Mouse (Mus musculus) lung, embryonic 14.5 days (tissue): ENCODE data around the gene Tex2. TPM values are rescaled to one million over a fixed set of nuclear protein-coding genes. Genes with fewer than 3 reads are reported as not detected.
"Not testable (repeated sequence)": the region's sequence is repeated elsewhere in the genome, so short reads cannot be mapped to it uniquely, and the experiment has no call there.

Experiments
- ATAC-seq: fragments of 200-750 bp; cut with Nextera tagmentation; 2 replicates; pipeline ENCODE4 v1.8.0; 2017; ENCODE audit warnings: mild to moderate bottlenecking, moderate TSS enrichment, moderate library complexity; ENCODE audit not compliant: insufficient read depth
- DNase-seq: peaks from one replicate; pipeline ENCODE4 v3.0.0-alpha.2; 2015
- H3K27ac ChIP-seq: fragments of 300-500 bp; sonication (generic); 2 replicates; pipeline ENCODE4 v1.5.1; 2014; ENCODE audit warnings: low read depth, mild to moderate bottlenecking, moderate library complexity
- H3K27me3 ChIP-seq: fragments of 300-500 bp; sonication (generic); 2 replicates; pipeline ENCODE4 v1.6.1; 2014; ENCODE audit warnings: low read length, control low read depth; ENCODE audit not compliant: insufficient read depth
- H3K36me3 ChIP-seq: fragments of 300-500 bp; sonication (generic); 2 replicates; pipeline ENCODE4 v1.6.1; 2014; ENCODE audit warnings: control low read depth; ENCODE audit not compliant: insufficient read depth
- H3K4me1 ChIP-seq: fragments of 300-500 bp; sonication (generic); 2 replicates; pipeline ENCODE4 v1.6.1; 2014; ENCODE audit warnings: antibody characterized with exemption, control low read depth; ENCODE audit not compliant: insufficient read depth
- H3K4me2 ChIP-seq: fragments of 300-500 bp; sonication (generic); 2 replicates; pipeline ENCODE4 v1.6.1; 2014; ENCODE audit warnings: mild to moderate bottlenecking
- H3K4me3 ChIP-seq: fragments of 300-500 bp; sonication (generic); 2 replicates; pipeline ENCODE4 v1.5.1; 2014; ENCODE audit warnings: low read depth, low read length
- H3K9ac ChIP-seq: fragments of 300-500 bp; sonication (generic); 2 replicates; pipeline ENCODE4 v1.6.1; 2014
- H3K9me3 ChIP-seq: fragments of 300-500 bp; sonication (generic); 2 replicates; pipeline ENCODE4 v1.6.1; 2016; ENCODE audit warnings: low read depth, low read length, control low read depth
- CTCF ChIP-seq: IDR thresholded peaks from 2 replicates; pipeline ENCODE4 v1.5.1; 2016; ENCODE audit warnings: antibody characterized with exemption, low read depth
- WGBS: fragments of 180-500 bp; shearing (Covaris S2); extraction: QIAGEN DNeasy Blood & Tissue Kit; methylation state at CpG from one replicate; pipeline ENCODE4 v1.1.7; 2014; 5-methylcytosine and 5-hydroxymethylcytosine counted together
- polyA plus RNA-seq: library from polyadenylated mRNA; unstranded; fragments of >200 nt; fragmentation: Nextera tagmentation; extraction: Ambion mirVana; gene quantifications from 2 replicates; pipeline ENCODE4 v1.2.1, GENCODE M21; 2014

Gene Tex2
- polyA plus RNA-seq, 1 experiment from 2014 or later = 10.9 TPM

DNA sequence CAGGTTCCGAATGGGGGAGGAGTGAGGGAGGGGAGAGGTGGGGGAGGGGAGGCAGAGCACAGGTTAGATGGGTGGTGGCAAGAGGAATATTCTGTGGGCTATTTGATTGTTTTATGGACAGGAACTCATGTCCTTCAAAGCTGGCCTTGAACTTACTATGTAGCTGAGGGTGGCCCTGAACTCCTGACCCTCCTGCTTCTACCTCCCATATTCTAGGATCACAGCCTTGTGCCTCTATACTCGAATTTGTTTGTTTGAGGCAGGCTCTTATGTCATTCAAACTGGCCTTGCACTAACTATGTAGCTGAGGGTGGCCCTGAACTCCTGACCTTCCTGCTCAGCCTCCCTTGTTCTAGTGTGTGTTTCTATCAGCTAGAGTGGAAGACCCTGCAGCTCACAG lies 22.7 kb upstream of the Tex2 start:
- H3K9ac ChIP-seq = no peak overlapping the region
- DNase-seq (no peak), ATAC-seq (no peak)
- H3K36me3 ChIP-seq = no peaks in the 10 kb centered on the region
- no peaks in the 10 kb centered on the region for H3K9me3 ChIP-seq
- H3K27me3 ChIP-seq = no peaks in the 10 kb centered on the region
- WGBS = 34% methylated on average over 2 of the region's 2 CpGs
- no peak overlapping the region for H3K4me2 ChIP-seq
- peaks cover 22% of the 10 kb centered on the region for H3K4me1 ChIP-seq
- TF ChIP-seq CTCF = no peak
- no peak overlapping the region for H3K4me3 ChIP-seq
- no peak overlapping the region for H3K27ac ChIP-seq

DNA sequence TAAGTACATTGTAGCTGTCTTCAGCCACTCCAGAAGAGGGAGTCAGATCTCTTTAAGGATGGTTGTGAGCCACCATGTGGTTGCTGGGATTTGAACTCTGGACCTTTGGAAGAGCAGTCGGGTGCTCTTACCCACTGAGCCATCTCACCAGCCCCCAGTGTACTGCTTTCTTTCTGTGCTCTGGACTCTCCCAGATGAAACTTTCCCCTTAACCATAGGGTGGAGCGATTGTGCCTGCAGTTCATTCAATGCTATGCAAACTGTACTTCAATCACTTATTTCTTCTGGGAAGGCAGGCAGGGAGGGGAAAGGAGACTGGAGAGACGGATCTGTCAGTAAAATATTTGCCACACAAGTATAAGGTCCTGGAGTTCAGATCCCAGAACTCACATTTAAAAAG lies 21.0 kb upstream of the Tex2 start:
- 82% methylated on average over 3 of the region's 3 CpGs for WGBS
- not testable (repeated sequence) for H3K4me2 ChIP-seq, H3K27me3 ChIP-seq, H3K27ac ChIP-seq, H3K4me3 ChIP-seq, H3K9me3 ChIP-seq, ATAC-seq, DNase-seq, H3K36me3 ChIP-seq, H3K9ac ChIP-seq
- peaks cover 11% of the 10 kb centered on the region for H3K4me1 ChIP-seq

DNA sequence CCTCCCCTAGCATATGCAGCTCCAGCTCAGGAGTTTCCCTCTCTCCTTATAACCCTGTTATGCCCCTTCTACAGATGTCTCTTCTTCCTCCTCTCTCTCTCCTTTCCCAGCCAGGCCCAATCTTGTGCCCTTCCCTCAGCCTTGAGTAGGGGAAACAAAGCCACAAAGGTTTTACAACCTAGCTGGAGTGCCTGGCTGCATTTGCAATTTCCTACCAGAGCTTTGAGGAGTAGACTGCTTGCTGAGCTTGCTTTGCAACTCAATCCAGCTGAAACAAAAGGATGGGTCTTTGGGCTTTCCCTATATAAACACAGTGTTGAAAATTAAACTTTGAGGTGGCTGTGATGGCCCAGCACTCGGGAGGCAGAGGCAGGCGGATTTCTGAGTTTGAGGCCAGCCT lies 20.2 kb upstream of the Tex2 start:
- Histone ChIP-seq H3K9me3 (no peaks in the 10 kb centered on the region), H3K27ac (no peak overlapping the region), H3K4me3 (no peak overlapping the region), H3K4me1 (peaks cover 5% of the 10 kb centered on the region; the same call in 1 of the 2 replicates), H3K9ac (no peak overlapping the region), H3K36me3 (no peaks in the 10 kb centered on the region), H3K27me3 (no peaks in the 10 kb centered on the region), H3K4me2 (no peak overlapping the region)
- no peak for ATAC-seq
- no peak for DNase-seq
- WGBS = 83% methylated on average over 2 of the region's 2 CpGs
- no peak for TF ChIP-seq CTCF

DNA sequence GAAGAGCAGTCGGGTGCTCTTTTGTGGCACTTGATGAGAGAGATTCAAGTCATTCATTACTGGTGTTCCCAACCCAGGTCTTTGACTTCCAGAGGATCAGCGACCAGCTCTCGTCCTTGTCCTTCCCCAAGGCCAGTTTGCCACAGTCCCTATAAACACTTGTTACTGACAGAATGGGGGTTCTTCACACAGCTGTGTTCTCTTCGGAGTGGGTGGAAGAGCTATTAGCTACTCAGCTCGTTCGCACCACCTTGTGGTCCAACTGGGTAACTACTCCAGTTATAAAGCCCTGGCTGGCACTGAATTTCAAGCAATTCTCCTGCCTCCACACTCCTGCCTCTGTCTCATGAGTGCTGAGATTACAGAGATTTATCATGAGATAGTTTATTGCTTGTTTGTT lies 14.5 kb upstream of the Tex2 start:
- H3K4me3 ChIP-seq = no peak overlapping the region
- peak; percentile 65; the same call in 1 of the 2 replicates for ATAC-seq
- H3K4me2 ChIP-seq = no peak overlapping the region
- H3K27me3 ChIP-seq = no peaks in the 10 kb centered on the region
- no peaks in the 10 kb centered on the region for H3K36me3 ChIP-seq
- H3K9ac ChIP-seq = no peak overlapping the region
- peak; percentile 90 for DNase-seq
- 20% methylated on average over 6 of the region's 6 CpGs for WGBS
- no peaks in the 10 kb centered on the region for H3K9me3 ChIP-seq
- no peaks in the 10 kb centered on the region for H3K4me1 ChIP-seq
- TF ChIP-seq CTCF = peak; percentile 93
- H3K27ac ChIP-seq = no peak overlapping the region

DNA sequence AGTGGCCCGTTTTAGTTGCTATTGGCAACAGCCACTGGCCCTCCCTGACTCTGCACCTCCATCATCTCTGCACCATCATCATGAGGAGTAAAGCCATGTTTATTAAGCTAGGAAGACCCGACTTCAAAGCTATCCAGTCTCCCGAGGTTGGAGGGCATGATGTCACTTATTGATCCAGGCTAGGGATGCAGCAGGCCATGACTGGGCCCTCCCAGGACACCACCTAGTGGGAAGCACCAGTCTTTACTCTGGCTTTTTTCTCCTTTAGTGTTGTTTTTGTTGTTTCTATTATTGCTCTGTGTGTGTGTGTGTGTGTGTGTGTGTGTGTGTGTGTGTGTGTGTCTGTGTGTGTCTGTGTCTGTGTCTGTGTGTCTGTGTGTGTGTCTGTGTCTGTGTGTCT lies 12.4 kb upstream of the Tex2 start:
- no peak overlapping the region for H3K27ac ChIP-seq
- no peaks in the 10 kb centered on the region for H3K36me3 ChIP-seq
- no peaks in the 10 kb centered on the region for H3K27me3 ChIP-seq
- no peaks in the 10 kb centered on the region for H3K9me3 ChIP-seq
- TF ChIP-seq CTCF = no peak; the same call in 1 of the 2 replicates
- H3K4me3 ChIP-seq = no peak overlapping the region
- WGBS = 40% methylated on average over 3 of the region's 3 CpGs
- DNase-seq (no peak), ATAC-seq (no peak)
- H3K9ac ChIP-seq = no peak overlapping the region
- no peak overlapping the region for H3K4me2 ChIP-seq
- H3K4me1 ChIP-seq = peaks cover 4% of the 10 kb centered on the region; the same call in 1 of the 2 replicates

DNA sequence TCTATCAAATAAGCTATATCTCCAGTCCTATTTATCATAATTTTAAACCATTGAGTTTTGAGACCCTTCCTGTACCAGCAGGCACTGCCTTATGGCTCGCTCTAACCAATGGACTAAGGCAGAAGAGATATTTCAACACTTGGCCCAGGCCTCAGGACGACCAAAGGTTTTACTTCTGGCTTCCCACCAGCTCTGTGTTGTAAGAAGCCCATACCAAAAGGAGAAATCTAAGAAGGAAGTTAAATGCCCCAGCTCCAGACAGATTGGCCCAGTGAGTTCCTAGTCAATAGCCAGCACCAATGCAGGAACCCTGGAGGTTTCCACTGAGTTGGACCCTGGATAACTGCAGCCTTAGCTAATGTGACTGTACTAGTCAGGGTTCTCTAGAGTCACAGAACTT lies 10.4 kb upstream of the Tex2 start:
- ATAC-seq (no peak), DNase-seq (no peak)
- no peak overlapping the region for H3K4me3 ChIP-seq
- no peak for TF ChIP-seq CTCF
- no peaks in the 10 kb centered on the region for H3K9me3 ChIP-seq
- no peaks in the 10 kb centered on the region for H3K27me3 ChIP-seq
- no peak overlapping the region for H3K27ac ChIP-seq
- H3K4me1 ChIP-seq = peaks cover 7% of the 10 kb centered on the region; the same call in 1 of the 2 replicates
- H3K9ac ChIP-seq = no peak overlapping the region
- no peaks in the 10 kb centered on the region for H3K36me3 ChIP-seq
- no peak overlapping the region for H3K4me2 ChIP-seq
- WGBS = 72% methylated on average over 2 of the region's 2 CpGs

DNA sequence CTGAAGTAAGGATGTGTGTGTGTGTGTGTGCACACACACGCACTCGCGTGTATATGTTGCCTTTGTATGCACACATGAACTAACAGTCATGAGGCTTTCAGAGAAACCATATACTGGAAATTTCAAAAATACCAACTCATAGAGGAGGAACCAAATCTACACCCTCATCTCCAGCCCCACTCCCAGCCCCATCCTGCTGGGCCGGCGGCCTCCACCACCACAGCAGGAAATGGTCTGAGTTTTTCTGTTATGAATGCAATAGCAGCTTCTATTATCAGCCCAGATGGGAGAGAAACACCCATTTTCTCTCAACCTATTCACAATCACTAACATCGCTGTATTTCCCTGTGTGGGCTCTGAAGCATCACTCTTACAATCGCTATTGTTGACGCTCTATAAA lies 8.8 kb upstream of the Tex2 start:
- Histone ChIP-seq H3K4me2 (no peak overlapping the region), H3K27me3 (no peaks in the 10 kb centered on the region), H3K4me3 (no peak overlapping the region), H3K9ac (no peak overlapping the region), H3K36me3 (no peaks in the 10 kb centered on the region), H3K27ac (no peak overlapping the region), H3K4me1 (peaks cover 7% of the 10 kb centered on the region; the same call in 1 of the 2 replicates), H3K9me3 (no peaks in the 10 kb centered on the region)
- WGBS = 74% methylated on average over 8 of the region's 8 CpGs
- DNase-seq (no peak), ATAC-seq (no peak)
- TF ChIP-seq CTCF = no peak

DNA sequence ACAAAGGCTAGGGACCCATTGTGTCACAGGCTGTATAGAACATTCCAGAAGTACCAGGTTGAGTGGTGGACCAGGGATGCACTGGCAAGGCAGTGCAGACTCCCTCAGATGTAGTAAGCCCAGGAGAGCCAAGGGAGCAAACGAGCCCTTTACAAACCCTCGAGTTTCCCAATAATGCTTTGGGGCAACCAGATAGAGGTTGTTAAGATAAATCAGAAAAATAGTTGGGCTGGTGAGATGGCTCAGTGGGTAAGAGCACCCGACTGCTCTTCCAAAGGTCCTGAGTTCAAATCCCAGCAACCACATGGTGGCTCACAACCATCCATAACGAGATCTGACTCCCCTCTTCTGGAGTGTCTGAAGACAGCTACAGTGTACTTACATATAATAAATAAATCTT lies 5.5 kb upstream of the Tex2 start:
- H3K27me3 ChIP-seq, H3K36me3 ChIP-seq, H3K4me2 ChIP-seq, H3K9me3 ChIP-seq, ATAC-seq, DNase-seq, H3K9ac ChIP-seq, H3K4me3 ChIP-seq, H3K27ac ChIP-seq, H3K4me1 ChIP-seq: not testable (repeated sequence)
- WGBS = 84% methylated on average over 3 of the region's 4 CpGs
